8 mouse cellular contexts compared by ENCODE assay signal in genomic region chr3:60501561-60502151, GRCm38 (mm10). TPM values are rescaled to one million over a fixed set of nuclear protein-coding genes. Genes with fewer than 3 reads are reported as not detected.
DNase-seq lines count a peak whose midpoint lies in the region; ATAC-seq and TF ChIP-seq lines count a peak whose summit lies in the region.

No protein-coding gene starts in this region.

- peak overlapping the region; percentile 93 for H3K4me3 ChIP-seq in embryonic facial prominence, embryonic 14.5 days (ENCODE audit: low read depth, low read length)
- peak overlapping the region; percentile 92 for H3K4me3 ChIP-seq in heart, embryonic 10.5 days
- peak overlapping the region; percentile 80 for H3K4me3 ChIP-seq in kidney, embryonic 16.5 days (ENCODE audit: low read length)
- H3K4me3 ChIP-seq in lung, embryonic 14.5 days (ENCODE audit: low read depth, low read length) = peak overlapping the region; percentile 95

- H3K9me3 ChIP-seq in embryonic facial prominence, embryonic 14.5 days (ENCODE audit: control insufficient read depth, low read length) = no peaks in the 10 kb centered on the region
- H3K9me3 ChIP-seq in heart, embryonic 10.5 days = no peaks in the 10 kb centered on the region
- H3K9me3 ChIP-seq in kidney, embryonic 16.5 days (ENCODE audit: low read length) = no peaks in the 10 kb centered on the region
- H3K9me3 ChIP-seq in lung, embryonic 14.5 days (ENCODE audit: low read depth, low read length) = no peaks in the 10 kb centered on the region

- DNase-seq in ES-CJ7 (ENCODE audit: low read depth, low spot score) = peak; percentile 32
- DNase-seq in adrenal gland, adult 18-20 months (ENCODE audit: low spot score in 2 of 2) = peak; percentile 69 to 70
- peak; percentile 93 for DNase-seq in embryonic facial prominence, embryonic 14.5 days (ENCODE audit: low spot score)
- peak; percentile 80 for DNase-seq in heart, embryonic 10.5 days (ENCODE audit: low spot score)
- DNase-seq in lung, embryonic 14.5 days = peak; percentile 87
- DNase-seq in yolk sac, embryonic 10.5 days (ENCODE audit: low spot score) = peak; percentile 73

- 0% methylated on average over 24 of the region's 29 CpGs for WGBS in embryonic facial prominence, embryonic 14.5 days
- 1% methylated on average over 28 of the region's 29 CpGs for WGBS in heart, embryonic 10.5 days
- under 1% methylated on average over 29 of the region's 29 CpGs for WGBS in kidney, embryonic 16.5 days
- WGBS in lung, embryonic 14.5 days = under 1% methylated on average over 29 of the region's 29 CpGs

- no peaks in the 10 kb centered on the region for H3K27me3 ChIP-seq in embryonic facial prominence, embryonic 14.5 days (replicated peaks; ENCODE audit: control insufficient read depth, insufficient read depth, low read length)
- H3K27me3 ChIP-seq in heart, embryonic 10.5 days (ENCODE audit: insufficient read depth, poor library complexity, severe bottlenecking) = no peaks in the 10 kb centered on the region
- no peaks in the 10 kb centered on the region for H3K27me3 ChIP-seq in kidney, embryonic 16.5 days (ENCODE audit: insufficient read depth, low read length)
- H3K27me3 ChIP-seq in lung, embryonic 14.5 days (ENCODE audit: insufficient read depth, low read length) = no peaks in the 10 kb centered on the region

- TF ChIP-seq CTCF in lung, embryonic 14.5 days (IDR thresholded peaks at IDR 0.05; ENCODE audit: low read depth) = no peak

- peak; percentile 83 for ATAC-seq in embryonic facial prominence, embryonic 14.5 days (ENCODE audit: low read depth)
- ATAC-seq in kidney, embryonic 16.5 days (ENCODE audit: low FRiP score, low TSS enrichment) = peak; percentile 94
- ATAC-seq in lung, embryonic 14.5 days (ENCODE audit: insufficient read depth) = peak; percentile 91
- peak; percentile 65 for ATAC-seq in neutrophil, adult 5-6 weeks (ENCODE audit: extremely low read depth, insufficient number of reproducible peaks, low FRiP score, poor library complexity, severe bottlenecking)

- peak overlapping the region; percentile 97 for H3K27ac ChIP-seq in embryonic facial prominence, embryonic 14.5 days (replicated peaks; ENCODE audit: low read depth, low read length)
- peak overlapping the region; percentile 100 for H3K27ac ChIP-seq in heart, embryonic 10.5 days
- H3K27ac ChIP-seq in kidney, embryonic 16.5 days (ENCODE audit: low read length) = peak overlapping the region; percentile 94
- H3K27ac ChIP-seq in lung, embryonic 14.5 days (ENCODE audit: low read depth) = peak overlapping the region; percentile 99

- H3K36me3 ChIP-seq in embryonic facial prominence, embryonic 14.5 days (ENCODE audit: control insufficient read depth, insufficient read depth, low read length) = no peaks in the 10 kb centered on the region
- H3K36me3 ChIP-seq in heart, embryonic 10.5 days = no peaks in the 10 kb centered on the region
- no peaks in the 10 kb centered on the region for H3K36me3 ChIP-seq in kidney, embryonic 16.5 days (ENCODE audit: insufficient read depth, low read length)
- H3K36me3 ChIP-seq in lung, embryonic 14.5 days (ENCODE audit: insufficient read depth) = no peaks in the 10 kb centered on the region

- H3K4me1 ChIP-seq in embryonic facial prominence, embryonic 14.5 days (ENCODE audit: control insufficient read depth, insufficient read depth, low read length) = peaks cover 35% of the 10 kb centered on the region
- H3K4me1 ChIP-seq in heart, embryonic 10.5 days = peaks cover 36% of the 10 kb centered on the region
- peaks cover 45% of the 10 kb centered on the region for H3K4me1 ChIP-seq in kidney, embryonic 16.5 days (ENCODE audit: insufficient read depth, low read length)
- H3K4me1 ChIP-seq in lung, embryonic 14.5 days (ENCODE audit: insufficient read depth) = peaks cover 27% of the 10 kb centered on the region; the same call in 1 of the 2 replicates

- H3K4me2 ChIP-seq in embryonic facial prominence, embryonic 14.5 days (ENCODE audit: low read depth, low read length) = peak overlapping the region; percentile 78
- H3K4me2 ChIP-seq in kidney, embryonic 16.5 days (replicated peaks; ENCODE audit: low read depth, low read length) = peak overlapping the region; percentile 76
- peak overlapping the region; percentile 65 for H3K4me2 ChIP-seq in lung, embryonic 14.5 days

- peak overlapping the region; percentile 95 for H3K9ac ChIP-seq in embryonic facial prominence, embryonic 14.5 days (ENCODE audit: low read depth, low read length)
- H3K9ac ChIP-seq in kidney, embryonic 16.5 days (replicated peaks; ENCODE audit: low read length) = peak overlapping the region; percentile 97
- peak overlapping the region; percentile 97 for H3K9ac ChIP-seq in lung, embryonic 14.5 days

RNA-seq across cellular contexts. Expression of gene Mbnl1, which starts 29.0 kb away (rescaled TPM):
- total RNA-seq in adrenal gland, adult 18-20 months (2021) = 100 to 1,000 TPM; 503 to 531 TPM
- polyA plus RNA-seq in embryonic facial prominence, embryonic 14.5 days (2014; fragmentation: Nextera tagmentation; extraction: Ambion mirVana) = 110 and 113 TPM in 2 replicates
- 66.5 and 71.7 TPM in 2 replicates for polyA plus RNA-seq in heart, embryonic 10.5 days (2016; fragmentation: Nextera tagmentation; extraction: Ambion mirVana)
- polyA plus RNA-seq in kidney, embryonic 16.5 days (2015; fragmentation: Nextera tagmentation; extraction: Ambion mirVana) = 83.6 and 88.5 TPM in 2 replicates
- polyA plus RNA-seq in lung, embryonic 14.5 days (2014; fragmentation: Nextera tagmentation; extraction: Ambion mirVana) = 199 and 201 TPM in 2 replicates
- 586 and 615 TPM in 2 replicates for total RNA-seq in neutrophil, adult 5-6 weeks (2017)

Comparison
In these comparisons a context has a peak if more than half of its experiments do, and no peak if none do; other contexts are left out.
1. Peak in every context shown above with its lines: DNase-seq, ATAC-seq, H3K4me3 ChIP-seq and H3K27ac ChIP-seq.
2. DNase-seq: peak in every context shown above with its lines; median percentile 93 in embryonic facial prominence, embryonic 14.5 days; 87 in lung, embryonic 14.5 days; 80 in heart, embryonic 10.5 days; 73 in yolk sac, embryonic 10.5 days; 70 in adrenal gland, adult 18-20 months; 32 in ES-CJ7.